In the genomic region with DNA sequence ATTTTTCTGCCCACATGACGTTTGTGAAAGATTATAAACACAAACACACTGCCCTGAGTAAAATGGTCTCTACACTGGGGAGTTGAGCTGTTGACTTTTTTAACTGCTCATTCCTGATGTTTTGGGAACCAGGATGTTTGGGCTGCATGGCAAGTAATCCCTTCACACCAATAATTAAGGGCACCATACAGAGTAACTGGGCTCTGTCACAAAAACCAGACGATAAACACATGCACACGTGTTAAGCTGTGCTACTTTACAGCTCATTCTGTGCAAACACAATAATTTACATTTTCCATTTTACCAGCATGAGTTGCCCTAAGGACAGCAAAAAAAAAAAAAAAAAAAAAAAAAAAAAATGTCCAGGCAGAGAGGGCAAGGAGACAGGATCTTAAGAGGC, we compare ENCODE assay signal across 13 mouse cellular contexts.
"Had no signal": no experiment of that assay in that cellular context is flagged by ENCODE, and none has a peak within 500 bp of the region (broad histone marks: within the 10 kb centered on the region; RNA-seq: fewer than 3 reads in every experiment).

No protein-coding gene starts in this region.

- H3K4me2 ChIP-seq: neural tube, embryonic 13.5 days had no signal

- H3K9me3 ChIP-seq: neural tube, embryonic 13.5 days had no signal

- H3K36me3 ChIP-seq: neural tube, embryonic 13.5 days had no signal

- ATAC-seq: midbrain, embryonic 16.5 days had no signal

- H3K4me1 ChIP-seq: neural tube, embryonic 13.5 days had no signal

- H3K9ac ChIP-seq: liver, embryonic 14.5 days; neural tube, embryonic 13.5 days had no signal

- DNase-seq: kidney, adult 18-20 months; kidney, postnatal 10 days; kidney, postnatal 4 days; left cerebral cortex, postnatal 4 days; lung, adult 18-20 months; retina, postnatal 1 day; right cerebral cortex, postnatal 4 days; spleen, adult 18-20 months; thymus, adult 18-20 months; thymus, postnatal 14 days had no signal

- H3K27ac ChIP-seq: liver, embryonic 14.5 days; neural tube, embryonic 13.5 days had no signal

- H3K4me3 ChIP-seq: neural tube, embryonic 13.5 days had no signal

- H3K27me3 ChIP-seq: neural tube, embryonic 13.5 days had no signal
